Mouse (Mus musculus): Measurements from ENCODE around the gene Gsg1.

Gsg1 gene

GRCm38 (mm10) chr6:135254153-135254552 lies at the start of gene Gsg1:
Gene Gsg1 (minus strand): TSS chr6:135254351.
- in situ Hi-C loops (cut with MboI, MseI): loop anchor here (5.0 kb wide), 1 partner anchor 128 kb away; no protein-coding TSS in a partner anchor

- in situ Hi-C loops (cut with MboI, MseI): no loop called here
Measured at GRCm38 (mm10) chr6:135302421-135303125, 48.4 kb upstream of the Gsg1 start.

GRCm38 (mm10) chr6:135300469-135300868 lies 46.3 kb upstream of the Gsg1 start:
- in situ Hi-C loops (cut with MboI, MseI): no loop called here

GRCm38 (mm10) chr6:135299024-135299550 lies 44.9 kb upstream of the Gsg1 start:
- in situ Hi-C loops (cut with MboI, MseI): no loop called here

- in situ Hi-C loops (cut with MboI, MseI): no loop called here
Measured at GRCm38 (mm10) chr6:135297570-135297969, 43.4 kb upstream of the Gsg1 start.

GRCm38 (mm10) chr6:135296267-135296666 lies 42.1 kb upstream of the Gsg1 start:
- in situ Hi-C loops (cut with MboI, MseI): no loop called here

GRCm38 (mm10) chr6:135295082-135295861 lies 41.1 kb upstream of the Gsg1 start:
- in situ Hi-C loops (cut with MboI, MseI): no loop called here

GRCm38 (mm10) chr6:135294150-135294549 lies 40.0 kb upstream of the Gsg1 start:
- in situ Hi-C loops (cut with MboI, MseI): no loop called here

GRCm38 (mm10) chr6:135292391-135292790 lies 38.2 kb upstream of the Gsg1 start:
- in situ Hi-C loops (cut with MboI, MseI): no loop called here

- in situ Hi-C loops (cut with MboI, MseI): loop anchor here (10.0 kb wide), 1 partner anchor 955 kb away; no protein-coding TSS in a partner anchor
Measured at GRCm38 (mm10) chr6:135279856-135280255, 25.7 kb upstream of the Gsg1 start.

GRCm38 (mm10) chr6:135279286-135279685 lies 25.1 kb upstream of the Gsg1 start:
- in situ Hi-C loops (cut with MboI, MseI): loop anchor here (10.0 kb wide), 1 partner anchor 956 kb away; no protein-coding TSS in a partner anchor

- in situ Hi-C loops (cut with MboI, MseI): loop anchor here (10.0 kb wide), 1 partner anchor 956 kb away; no protein-coding TSS in a partner anchor
Measured at GRCm38 (mm10) chr6:135278302-135278701, 24.2 kb upstream of the Gsg1 start.

GRCm38 (mm10) chr6:135276474-135277295 lies 22.5 kb upstream of the Gsg1 start:
- in situ Hi-C loops (cut with MboI, MseI): loop anchor here (10.0 kb wide), 1 partner anchor 958 kb away; no protein-coding TSS in a partner anchor

- in situ Hi-C loops (cut with MboI, MseI): loop anchor here (10.0 kb wide), 1 partner anchor 960 kb away; no protein-coding TSS in a partner anchor
Measured at GRCm38 (mm10) chr6:135275231-135275630, 21.1 kb upstream of the Gsg1 start.

- in situ Hi-C loops (cut with MboI, MseI): loop anchor here (10.0 kb wide), 1 partner anchor 962 kb away; no protein-coding TSS in a partner anchor
Measured at GRCm38 (mm10) chr6:135273066-135273465, 18.9 kb upstream of the Gsg1 start.

- in situ Hi-C loops (cut with MboI, MseI): loop anchor here (10.0 kb wide), 1 partner anchor 963 kb away; no protein-coding TSS in a partner anchor
Measured at GRCm38 (mm10) chr6:135271761-135272160, 17.6 kb upstream of the Gsg1 start.

GRCm38 (mm10) chr6:135269626-135270025 lies 15.5 kb upstream of the Gsg1 start:
- in situ Hi-C loops (cut with MboI, MseI): loop anchor here (10.0 kb wide), 1 partner anchor 965 kb away; no protein-coding TSS in a partner anchor

- in situ Hi-C loops (cut with MboI, MseI): no loop called here
Measured at GRCm38 (mm10) chr6:135268392-135268791, 14.2 kb upstream of the Gsg1 start.

GRCm38 (mm10) chr6:135267221-135267620 lies 13.1 kb upstream of the Gsg1 start:
- in situ Hi-C loops (cut with MboI, MseI): no loop called here

GRCm38 (mm10) chr6:135266056-135266455 lies 11.9 kb upstream of the Gsg1 start:
- in situ Hi-C loops (cut with MboI, MseI): no loop called here

GRCm38 (mm10) chr6:135264136-135264535 lies 10.0 kb upstream of the Gsg1 start:
- in situ Hi-C loops (cut with MboI, MseI): no loop called here

Data from T-helper 2 cell (primary cell).